9 mouse cellular contexts compared by ENCODE assay signal in genomic region chr11:117056958-117057357, GRCm38 (mm10). TPM values are rescaled to one million over a fixed set of nuclear protein-coding genes. Genes with fewer than 3 reads are reported as not detected.
DNase-seq lines count a peak whose midpoint lies in the region; ATAC-seq and TF ChIP-seq lines count a peak whose summit lies in the region.
"Had no signal": no experiment of that assay in that cellular context is flagged by ENCODE, and none has a peak within 500 bp of the region (broad histone marks: within the 10 kb centered on the region; RNA-seq: fewer than 3 reads in every experiment).

No protein-coding gene starts in this region.

- H3K27me3 ChIP-seq in intestine, embryonic 16.5 days (replicated peaks; ENCODE audit: control insufficient read depth, insufficient read depth, low read length), result no peaks in the 10 kb centered on the region
- H3K27me3 ChIP-seq in limb, embryonic 10.5 days (ENCODE audit: low read depth, poor library complexity, severe bottlenecking), result peaks cover 10% of the 10 kb centered on the region; the same call in 1 of the 2 replicates
- no peaks in the 10 kb centered on the region for H3K27me3 ChIP-seq in stomach, postnatal 0 days (ENCODE audit: control insufficient read depth, insufficient read depth, low read length)

- H3K9ac ChIP-seq in intestine, embryonic 16.5 days (ENCODE audit: low read depth, low read length), result no peak overlapping the region
- no peak overlapping the region for H3K9ac ChIP-seq in stomach, postnatal 0 days (ENCODE audit: low read length)

- 14% methylated on average over 9 of the region's 9 CpGs for WGBS in intestine, embryonic 16.5 days
- WGBS in limb, embryonic 10.5 days, result 14% methylated on average over 9 of the region's 9 CpGs
- WGBS in stomach, postnatal 0 days, result 17% methylated on average over 9 of the region's 9 CpGs

- H3K27ac ChIP-seq in intestine, embryonic 16.5 days (ENCODE audit: low read length), result no peak overlapping the region
- peak overlapping the region; percentile 71 for H3K27ac ChIP-seq in limb, embryonic 10.5 days
- H3K27ac ChIP-seq in stomach, postnatal 0 days (replicated peaks), result no peak overlapping the region

- H3K4me1 ChIP-seq in intestine, embryonic 16.5 days (ENCODE audit: control insufficient read depth, insufficient read depth, low read length), result 0 out of 2 replicates have a peak, but pooled peaks cover 4% of the 10 kb centered on the region
- H3K4me1 ChIP-seq in limb, embryonic 10.5 days, result peaks cover 19% of the 10 kb centered on the region
- no peaks in the 10 kb centered on the region for H3K4me1 ChIP-seq in stomach, postnatal 0 days (replicated peaks; ENCODE audit: control insufficient read depth, insufficient read depth)
- H3K4me1 ChIP-seq: megakaryocyte, embryonic 14.5 days had no signal

- no peaks in the 10 kb centered on the region for H3K36me3 ChIP-seq in intestine, embryonic 16.5 days (ENCODE audit: control insufficient read depth, insufficient read depth, low read length)
- H3K36me3 ChIP-seq in limb, embryonic 10.5 days, result no peaks in the 10 kb centered on the region
- H3K36me3 ChIP-seq in stomach, postnatal 0 days (ENCODE audit: control insufficient read depth, insufficient read depth, low read length), result no peaks in the 10 kb centered on the region

- no peak overlapping the region for H3K4me3 ChIP-seq in intestine, embryonic 16.5 days (ENCODE audit: low read length)
- no peak overlapping the region for H3K4me3 ChIP-seq in limb, embryonic 10.5 days
- H3K4me3 ChIP-seq in stomach, postnatal 0 days (ENCODE audit: low read depth, low read length), result no peak overlapping the region
- H3K4me3 ChIP-seq: megakaryocyte, embryonic 14.5 days had no signal

- no peak overlapping the region for H3K4me2 ChIP-seq in intestine, embryonic 16.5 days (ENCODE audit: low read depth, low read length)
- no peak overlapping the region for H3K4me2 ChIP-seq in stomach, postnatal 0 days (replicated peaks; ENCODE audit: low read depth)

- TF ChIP-seq EP300 in stomach, postnatal 0 days (optimal IDR thresholded peaks at IDR 0.05), result no peak

- peak; percentile 58 for DNase-seq in ovary, postnatal 10 days (ENCODE audit: low spot score)
- no peak for DNase-seq in ovary, adult 18-20 months (ENCODE audit: low spot score)
- DNase-seq in cerebellum, adult 9-11 months, result peak; percentile 74
- peak; percentile 43 to 76 for DNase-seq in frontal cortex, postnatal 14 days (ENCODE audit: low spot score in 2 of 2)
- DNase-seq in limb, embryonic 10.5 days (ENCODE audit: low spot score), result peak; percentile 74
- DNase-seq in naive thymus-derived CD4-positive, alpha-beta T cell, adult 2 months (ENCODE audit: low read depth), result peak; percentile 71
- peak; percentile 65 for DNase-seq in stomach, postnatal 0 days (ENCODE audit: low spot score)

- no peaks in the 10 kb centered on the region for H3K9me3 ChIP-seq in intestine, embryonic 16.5 days (ENCODE audit: control insufficient read depth, low read length)
- H3K9me3 ChIP-seq in limb, embryonic 10.5 days (replicated peaks), result no peaks in the 10 kb centered on the region
- H3K9me3 ChIP-seq in stomach, postnatal 0 days (ENCODE audit: control insufficient read depth, low read length), result no peaks in the 10 kb centered on the region

- peak; percentile 96 for TF ChIP-seq CTCF in stomach, postnatal 0 days (IDR thresholded peaks at IDR 0.05; ENCODE audit: low read depth)

- ATAC-seq in intestine, embryonic 16.5 days, result peak; percentile 40
- ATAC-seq in stomach, postnatal 0 days (ENCODE audit: low FRiP score, low TSS enrichment), result peak; percentile 21

RNA-seq across cellular contexts. Expression of gene Sec14l1, which starts 58.0 kb away (rescaled TPM):
- polyA plus RNA-seq in intestine, embryonic 16.5 days (2015; fragmentation: Nextera tagmentation; extraction: Ambion mirVana), result 28.5 and 29.5 TPM in 2 replicates
- polyA plus RNA-seq in limb, embryonic 10.5 days (2016; fragmentation: Nextera tagmentation; extraction: Ambion mirVana), result 40.1 and 47.8 TPM in 2 replicates
- 28.4 and 30.5 TPM in 2 replicates for polyA plus RNA-seq in stomach, postnatal 0 days (2015; fragmentation: Nextera tagmentation; extraction: Ambion mirVana)
